ENCODE assay signal across 25 mouse cellular contexts in the genomic region with DNA sequence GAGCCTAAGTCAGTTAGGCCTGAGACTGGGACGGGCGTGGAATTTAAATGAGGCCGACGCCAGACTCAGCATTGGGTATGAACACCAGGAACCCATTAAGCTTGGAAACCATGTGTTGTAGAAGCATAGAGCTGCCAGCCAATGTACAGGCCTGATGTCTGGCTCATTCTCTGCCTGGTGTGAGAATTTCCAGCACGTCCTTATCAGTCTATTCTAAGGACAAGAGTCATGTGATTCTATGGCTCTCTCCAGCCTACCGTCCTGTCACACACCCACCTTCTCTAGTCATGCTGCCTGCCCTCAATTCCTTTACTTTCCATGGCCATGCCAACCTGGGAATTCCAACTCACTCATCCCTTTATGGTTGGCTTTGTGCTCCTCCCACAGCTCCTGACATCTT.
DNase-seq lines count a peak whose midpoint lies in the region; ATAC-seq and TF ChIP-seq lines count a peak whose summit lies in the region.
"Had no signal": no experiment of that assay in that cellular context is flagged by ENCODE, and none has a peak within 500 bp of the region (broad histone marks: within the 10 kb centered on the region; RNA-seq: fewer than 3 reads in every experiment).

No protein-coding gene starts in this region.

- H3K27ac ChIP-seq in embryonic facial prominence, embryonic 14.5 days (replicated peaks; ENCODE audit: low read depth, low read length): no peak overlapping the region
- no peak overlapping the region for H3K27ac ChIP-seq in embryonic facial prominence, embryonic 10.5 days (replicated peaks)
- no peak overlapping the region for H3K27ac ChIP-seq in heart, embryonic 12.5 days (ENCODE audit: poor library complexity, severe bottlenecking)
- H3K27ac ChIP-seq in heart, embryonic 11.5 days (ENCODE audit: low read depth, low read length): no peak overlapping the region
- no peak overlapping the region for H3K27ac ChIP-seq in heart, postnatal 0 days (ENCODE audit: low read depth)
- no peak overlapping the region for H3K27ac ChIP-seq in heart, embryonic 10.5 days
- H3K27ac ChIP-seq: embryonic facial prominence, embryonic 15.5 days; forebrain, embryonic 12.5 days; forebrain, embryonic 15.5 days; hindbrain, embryonic 14.5 days; hindbrain, postnatal 0 days had no signal

- peak; percentile 22 for DNase-seq in embryonic facial prominence, embryonic 14.5 days (ENCODE audit: low spot score)
- DNase-seq in embryonic facial prominence, embryonic 10.5 days (ENCODE audit: low spot score): no peak
- DNase-seq in heart, postnatal 0 days (ENCODE audit: low spot score): peak; percentile 6
- DNase-seq in heart, embryonic 10.5 days (ENCODE audit: low spot score): no peak
- DNase-seq: adrenal gland, adult 8-10 months; adrenal gland, postnatal 25 days; cerebellum, adult 11-12 months; cerebellum, adult 8-10 months; cerebellum, postnatal 10 days; cerebellum, postnatal 36 days; embryo, embryonic 11 days; gastrocnemius, postnatal 25 days; kidney, adult 18-20 months; kidney, adult 9 months had no signal

- H3K4me2 ChIP-seq in embryonic facial prominence, embryonic 14.5 days (ENCODE audit: low read depth, low read length): no peak overlapping the region
- H3K4me2 ChIP-seq in heart, embryonic 12.5 days: no peak overlapping the region
- H3K4me2 ChIP-seq in heart, embryonic 11.5 days: no peak overlapping the region
- H3K4me2 ChIP-seq in heart, postnatal 0 days (ENCODE audit: low read depth, low read length): no peak overlapping the region
- H3K4me2 ChIP-seq: embryonic facial prominence, embryonic 15.5 days; forebrain, embryonic 12.5 days; forebrain, embryonic 15.5 days; hindbrain, embryonic 14.5 days had no signal

- no peak for ATAC-seq in embryonic facial prominence, embryonic 14.5 days (ENCODE audit: low read depth)
- peak; percentile 51; the same call in 1 of the 2 replicates for ATAC-seq in heart, embryonic 12.5 days (ENCODE audit: insufficient number of reproducible peaks, low FRiP score)
- ATAC-seq in heart, embryonic 11.5 days (replicated peaks; ENCODE audit: insufficient number of reproducible peaks, low FRiP score, low TSS enrichment): no peak
- 0 out of 2 replicates have a peak, but pooled peaks have one; percentile 58 for ATAC-seq in heart, postnatal 0 days (ENCODE audit: insufficient read depth, low read depth)
- ATAC-seq: activated CD4-positive, CD25-positive, alpha-beta regulatory T cell, adult 4 months; forebrain, embryonic 15.5 days; hindbrain, postnatal 0 days; inflammation-experienced regulatory T-cells, adult 6 months; intestine, embryonic 16.5 days had no signal

- H3K9me3 ChIP-seq in embryonic facial prominence, embryonic 14.5 days (ENCODE audit: control insufficient read depth, low read length): no peaks in the 10 kb centered on the region
- H3K9me3 ChIP-seq in embryonic facial prominence, embryonic 10.5 days: no peaks in the 10 kb centered on the region
- no peaks in the 10 kb centered on the region for H3K9me3 ChIP-seq in heart, embryonic 12.5 days (replicated peaks)
- no peaks in the 10 kb centered on the region for H3K9me3 ChIP-seq in heart, embryonic 11.5 days (replicated peaks; ENCODE audit: control insufficient read depth, low read length)
- H3K9me3 ChIP-seq in heart, postnatal 0 days (replicated peaks; ENCODE audit: control insufficient read depth, low read length): no peaks in the 10 kb centered on the region
- no peaks in the 10 kb centered on the region for H3K9me3 ChIP-seq in heart, embryonic 10.5 days
- H3K9me3 ChIP-seq: embryonic facial prominence, embryonic 15.5 days; forebrain, embryonic 12.5 days; forebrain, embryonic 15.5 days had no signal

- H3K36me3 ChIP-seq in embryonic facial prominence, embryonic 14.5 days (ENCODE audit: control insufficient read depth, insufficient read depth, low read length): no peaks in the 10 kb centered on the region
- no peaks in the 10 kb centered on the region for H3K36me3 ChIP-seq in embryonic facial prominence, embryonic 10.5 days (replicated peaks)
- H3K36me3 ChIP-seq in heart, embryonic 12.5 days: no peaks in the 10 kb centered on the region
- no peaks in the 10 kb centered on the region for H3K36me3 ChIP-seq in heart, embryonic 11.5 days (ENCODE audit: control insufficient read depth, insufficient read depth, low read length)
- no peaks in the 10 kb centered on the region for H3K36me3 ChIP-seq in heart, postnatal 0 days (replicated peaks; ENCODE audit: control insufficient read depth, insufficient read depth, low read length)
- H3K36me3 ChIP-seq in heart, embryonic 10.5 days: no peaks in the 10 kb centered on the region
- H3K36me3 ChIP-seq: embryonic facial prominence, embryonic 15.5 days; forebrain, embryonic 12.5 days; forebrain, embryonic 15.5 days had no signal

- no peak for TF ChIP-seq CTCF in heart, postnatal 0 days (IDR thresholded peaks at IDR 0.05; ENCODE audit: low read depth)

- H3K27me3 ChIP-seq in embryonic facial prominence, embryonic 14.5 days (replicated peaks; ENCODE audit: control insufficient read depth, insufficient read depth, low read length): no peaks in the 10 kb centered on the region
- no peaks in the 10 kb centered on the region for H3K27me3 ChIP-seq in embryonic facial prominence, embryonic 10.5 days (replicated peaks; ENCODE audit: low read depth, poor library complexity, severe bottlenecking)
- H3K27me3 ChIP-seq in heart, embryonic 12.5 days (replicated peaks): no peaks in the 10 kb centered on the region
- H3K27me3 ChIP-seq in heart, embryonic 11.5 days (ENCODE audit: control insufficient read depth, insufficient read depth, low read length): no peaks in the 10 kb centered on the region
- no peaks in the 10 kb centered on the region for H3K27me3 ChIP-seq in heart, postnatal 0 days (ENCODE audit: control insufficient read depth, insufficient read depth, low read length)
- H3K27me3 ChIP-seq in heart, embryonic 10.5 days (ENCODE audit: insufficient read depth, poor library complexity, severe bottlenecking): no peaks in the 10 kb centered on the region
- H3K27me3 ChIP-seq: embryonic facial prominence, embryonic 15.5 days; forebrain, embryonic 12.5 days; forebrain, embryonic 15.5 days had no signal

- H3K4me1 ChIP-seq in embryonic facial prominence, embryonic 14.5 days (ENCODE audit: control insufficient read depth, insufficient read depth, low read length): no peaks in the 10 kb centered on the region
- H3K4me1 ChIP-seq in embryonic facial prominence, embryonic 10.5 days: no peaks in the 10 kb centered on the region
- 0 out of 2 replicates have a peak, but pooled peaks cover 3% of the 10 kb centered on the region for H3K4me1 ChIP-seq in heart, embryonic 12.5 days (replicated peaks)
- H3K4me1 ChIP-seq in heart, embryonic 11.5 days (ENCODE audit: control insufficient read depth, insufficient read depth, low read length): no peaks in the 10 kb centered on the region; the same call in 1 of the 2 replicates
- H3K4me1 ChIP-seq in heart, postnatal 0 days (ENCODE audit: control insufficient read depth, insufficient read depth): 0 out of 2 replicates have a peak, but pooled peaks cover 5% of the 10 kb centered on the region
- peaks cover 4% of the 10 kb centered on the region for H3K4me1 ChIP-seq in heart, embryonic 10.5 days
- H3K4me1 ChIP-seq: embryonic facial prominence, embryonic 15.5 days; forebrain, embryonic 12.5 days; forebrain, embryonic 15.5 days had no signal

- no peak for TF ChIP-seq EP300 in heart, postnatal 0 days (IDR thresholded peaks at IDR 0.05; ENCODE audit: low read depth)

- 61% methylated on average over 6 of the region's 6 CpGs for WGBS in embryonic facial prominence, embryonic 14.5 days
- WGBS in embryonic facial prominence, embryonic 10.5 days: 90% methylated on average over 6 of the region's 6 CpGs
- WGBS in heart, embryonic 12.5 days: 54% methylated on average over 6 of the region's 6 CpGs
- WGBS in heart, embryonic 11.5 days (ENCODE audit: insufficient replicate concordance): 64% methylated on average over 6 of the region's 6 CpGs
- WGBS in heart, postnatal 0 days: 40% methylated on average over 6 of the region's 6 CpGs
- 62% methylated on average over 6 of the region's 6 CpGs for WGBS in heart, embryonic 10.5 days

- H3K4me3 ChIP-seq in embryonic facial prominence, embryonic 14.5 days (ENCODE audit: low read depth, low read length): no peak overlapping the region
- no peak overlapping the region for H3K4me3 ChIP-seq in embryonic facial prominence, embryonic 10.5 days
- no peak overlapping the region for H3K4me3 ChIP-seq in heart, embryonic 12.5 days
- no peak overlapping the region for H3K4me3 ChIP-seq in heart, embryonic 11.5 days (ENCODE audit: low read depth, low read length)
- H3K4me3 ChIP-seq in heart, postnatal 0 days (ENCODE audit: low read depth, low read length): no peak overlapping the region
- H3K4me3 ChIP-seq in heart, embryonic 10.5 days: no peak overlapping the region
- H3K4me3 ChIP-seq: embryonic facial prominence, embryonic 15.5 days; erythroblast, embryonic 14.5 days; forebrain, embryonic 12.5 days; forebrain, embryonic 15.5 days had no signal

- no peak overlapping the region for H3K9ac ChIP-seq in embryonic facial prominence, embryonic 14.5 days (ENCODE audit: low read depth, low read length)
- H3K9ac ChIP-seq in heart, embryonic 12.5 days: no peak overlapping the region
- no peak overlapping the region for H3K9ac ChIP-seq in heart, embryonic 11.5 days (ENCODE audit: low read depth, low read length)
- no peak overlapping the region for H3K9ac ChIP-seq in heart, postnatal 0 days (replicated peaks; ENCODE audit: low read depth, low read length)
- H3K9ac ChIP-seq: embryonic facial prominence, embryonic 15.5 days; forebrain, embryonic 12.5 days; forebrain, embryonic 15.5 days; hindbrain, embryonic 14.5 days had no signal

Comparison
In these comparisons a context has a peak if more than half of its experiments do, and no peak if none do; other contexts are left out.
1. ATAC-seq: peak in heart, embryonic 12.5 days (single experiment) and heart, postnatal 0 days (single experiment); none in embryonic facial prominence, embryonic 14.5 days (single experiment) and heart, embryonic 11.5 days (single experiment).
2. DNase-seq: peak in embryonic facial prominence, embryonic 14.5 days (single experiment) and heart, postnatal 0 days (single experiment); none in embryonic facial prominence, embryonic 10.5 days (single experiment) and heart, embryonic 10.5 days (single experiment).